Mouse (Mus musculus) testis, adult 2 months (tissue): ENCODE results near the gene Ranbp10. TPM values are rescaled to one million over a fixed set of nuclear protein-coding genes. Genes with fewer than 3 reads are reported as not detected.
"Not testable (repeated sequence)": the region's sequence is repeated elsewhere in the genome, so short reads cannot be mapped to it uniquely, and the experiment has no call there.

Experiments
- H3K27ac ChIP-seq: fragments of 200-500 bp; 2 replicates; pipeline ENCODE4 v1.5.1; 2012; ENCODE audit warnings: low read depth, low read length; ENCODE audit not compliant: control insufficient read depth, insufficient read depth
- H3K27me3 ChIP-seq: fragments of 200-500 bp; 2 replicates; pipeline ENCODE4 v1.6.1; 2012; ENCODE audit warnings: mild to moderate bottlenecking, low read length, moderate library complexity; ENCODE audit not compliant: control insufficient read depth, insufficient read depth
- H3K36me3 ChIP-seq: fragments of 200-500 bp; 2 replicates; pipeline ENCODE4 v1.6.1; 2012; ENCODE audit warnings: mild to moderate bottlenecking, low read length; ENCODE audit not compliant: control insufficient read depth, insufficient read depth
- H3K4me1 ChIP-seq: fragments of 200-500 bp; 2 replicates; pipeline ENCODE4 v1.6.1; 2012; ENCODE audit warnings: low read length; ENCODE audit not compliant: control insufficient read depth, insufficient read depth
- H3K4me3 ChIP-seq: fragments of 200-500 bp; 2 replicates; pipeline ENCODE4 v1.5.1; 2012; ENCODE audit warnings: low read depth, mild to moderate bottlenecking, low read length, moderate library complexity, mixed read lengths; ENCODE audit not compliant: control insufficient read depth
- CTCF ChIP-seq: fragments of 200-500 bp; IDR thresholded peaks from 2 replicates; pipeline ENCODE4 v1.5.1; 2012; ENCODE audit warnings: low read depth, mild to moderate bottlenecking, inconsistent platforms, low read length, moderate library complexity; ENCODE audit not compliant: control insufficient read depth, insufficient read depth, insufficient replicate concordance
- POLR2A ChIP-seq: fragments of 200-500 bp; IDR thresholded peaks from 2 replicates; pipeline ENCODE4 v1.6.1; 2012; ENCODE audit warnings: low read depth, mild to moderate bottlenecking, inconsistent platforms, low read length, moderate library complexity; ENCODE audit not compliant: control insufficient read depth
- polyA plus RNA-seq: library from polyadenylated mRNA; depleted of rRNA; stranded (reverse); fragments of >200 nt; gene quantifications from 2 replicates; pipeline ENCODE4 v1.2.3, GENCODE M21; 2012

Gene Ranbp10
- polyA plus RNA-seq, 1 experiment = 48.4 TPM

- H3K4me1 ChIP-seq = peaks cover 12% of the 10 kb centered on the region
- TF ChIP-seq POLR2A (peak; percentile 96), CTCF (no peak)
- H3K27ac ChIP-seq = peak overlapping the region; percentile 94
- H3K36me3 ChIP-seq = no peaks in the 10 kb centered on the region
- no peaks in the 10 kb centered on the region for H3K27me3 ChIP-seq
- peak overlapping the region; percentile 99 for H3K4me3 ChIP-seq
Observed at GRCm38 (mm10) chr8:105851651-105852143, 24.5 kb upstream of the Ranbp10 start.

- no peaks in the 10 kb centered on the region for H3K36me3 ChIP-seq
- peaks cover 6% of the 10 kb centered on the region for H3K4me1 ChIP-seq
- H3K27ac ChIP-seq = no peak overlapping the region
- no peak for TF ChIP-seq CTCF
- no peak for TF ChIP-seq POLR2A
- no peak overlapping the region for H3K4me3 ChIP-seq
- H3K27me3 ChIP-seq = no peaks in the 10 kb centered on the region
Observed at GRCm38 (mm10) chr8:105850611-105851010, 23.5 kb upstream of the Ranbp10 start.

- Histone ChIP-seq H3K27me3 (no peaks in the 10 kb centered on the region), H3K4me1 (peaks cover 6% of the 10 kb centered on the region), H3K4me3 (no peak overlapping the region), H3K36me3 (no peaks in the 10 kb centered on the region), H3K27ac (no peak overlapping the region)
- TF ChIP-seq CTCF (no peak), POLR2A (no peak)
Observed at GRCm38 (mm10) chr8:105850014-105850413, 22.9 kb upstream of the Ranbp10 start.

- H3K4me3 ChIP-seq = no peak overlapping the region
- H3K36me3 ChIP-seq = no peaks in the 10 kb centered on the region; the same call in none of the 2 replicates
- TF ChIP-seq CTCF = no peak
- TF ChIP-seq POLR2A = no peak
- H3K4me1 ChIP-seq = peaks cover 4% of the 10 kb centered on the region
- H3K27me3 ChIP-seq = no peaks in the 10 kb centered on the region
- no peak overlapping the region for H3K27ac ChIP-seq
Observed at GRCm38 (mm10) chr8:105846678-105847077, 19.5 kb upstream of the Ranbp10 start.

GRCm38 (mm10) chr8:105839209-105839608 is 12.1 kb upstream of the Ranbp10 start:
- TF ChIP-seq CTCF (no peak), POLR2A (no peak)
- Histone ChIP-seq H3K27ac (no peak overlapping the region), H3K27me3 (no peaks in the 10 kb centered on the region), H3K4me1 (no peaks in the 10 kb centered on the region), H3K36me3 (no peaks in the 10 kb centered on the region; the same call in 1 of the 2 replicates), H3K4me3 (no peak overlapping the region)

GRCm38 (mm10) chr8:105836991-105837390 is 9.8 kb upstream of the Ranbp10 start:
- H3K27ac ChIP-seq = no peak overlapping the region
- H3K27me3 ChIP-seq = no peaks in the 10 kb centered on the region
- no peaks in the 10 kb centered on the region; the same call in 1 of the 2 replicates for H3K36me3 ChIP-seq
- no peaks in the 10 kb centered on the region for H3K4me1 ChIP-seq
- TF ChIP-seq CTCF (no peak), POLR2A (no peak)
- H3K4me3 ChIP-seq = no peak overlapping the region

GRCm38 (mm10) chr8:105835318-105835717 is 8.2 kb upstream of the Ranbp10 start:
- no peaks in the 10 kb centered on the region for H3K36me3 ChIP-seq
- H3K27ac ChIP-seq = no peak overlapping the region
- H3K4me3 ChIP-seq = no peak overlapping the region
- no peaks in the 10 kb centered on the region for H3K27me3 ChIP-seq
- no peaks in the 10 kb centered on the region for H3K4me1 ChIP-seq
- peak; percentile 53; the same call in 1 of the 2 replicates for TF ChIP-seq CTCF
- no peak for TF ChIP-seq POLR2A

GRCm38 (mm10) chr8:105833740-105834139 is 6.6 kb upstream of the Ranbp10 start:
- H3K36me3 ChIP-seq, H3K27me3 ChIP-seq, H3K4me1 ChIP-seq, H3K27ac ChIP-seq, H3K4me3 ChIP-seq: not testable (repeated sequence)
